ENCODE assay signal across 26 mouse cellular contexts in the genomic region with DNA sequence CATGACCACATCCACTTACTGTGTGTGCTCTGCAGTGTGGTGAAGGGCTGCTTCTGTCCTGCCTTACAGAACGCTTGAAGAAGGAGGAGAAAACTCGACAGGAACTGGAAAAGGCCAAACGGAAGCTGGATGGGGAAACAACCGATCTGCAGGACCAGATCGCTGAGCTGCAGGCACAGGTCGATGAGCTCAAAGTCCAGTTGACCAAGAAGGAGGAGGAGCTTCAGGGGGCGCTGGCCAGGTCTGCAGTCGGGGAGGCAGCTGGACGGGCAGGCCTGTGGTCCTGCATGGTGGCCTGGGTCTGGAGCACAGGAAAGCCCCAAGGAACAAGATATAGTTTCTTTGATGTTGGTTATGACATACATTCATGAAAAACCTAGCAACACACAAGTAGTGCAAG.
DNase-seq lines count a peak whose midpoint lies in the region; ATAC-seq and TF ChIP-seq lines count a peak whose summit lies in the region.
"Had no signal": no experiment of that assay in that cellular context is flagged by ENCODE, and none has a peak within 500 bp of the region (broad histone marks: within the 10 kb centered on the region; RNA-seq: fewer than 3 reads in every experiment).

No protein-coding gene starts in this region.

- H3K27ac ChIP-seq in intestine, embryonic 15.5 days, result no peak overlapping the region
- no peak overlapping the region for H3K27ac ChIP-seq in intestine, postnatal 0 days (ENCODE audit: low read depth, low read length)
- H3K27ac ChIP-seq in stomach, embryonic 16.5 days (ENCODE audit: low read length), result no peak overlapping the region
- H3K27ac ChIP-seq in heart, embryonic 10.5 days, result no peak overlapping the region
- H3K27ac ChIP-seq: heart, adult 2 months; hindbrain, embryonic 12.5 days; liver, embryonic 14.5 days; midbrain, embryonic 10.5 days; neural tube, embryonic 13.5 days had no signal

- peak; percentile 79 for ATAC-seq in intestine, embryonic 15.5 days
- peak; percentile 66; the same call in 1 of the 2 replicates for ATAC-seq in intestine, postnatal 0 days
- peak; percentile 33; the same call in 1 of the 2 replicates for ATAC-seq in stomach, embryonic 16.5 days (ENCODE audit: insufficient read depth, low FRiP score)
- ATAC-seq: lung, postnatal 0 days; midbrain, embryonic 16.5 days; Patski had no signal

- 65% methylated on average over 9 of the region's 9 CpGs for WGBS in intestine, embryonic 15.5 days
- 28% methylated on average over 9 of the region's 9 CpGs for WGBS in intestine, postnatal 0 days
- 70% methylated on average over 9 of the region's 9 CpGs for WGBS in stomach, embryonic 16.5 days
- 91% methylated on average over 9 of the region's 9 CpGs for WGBS in heart, embryonic 10.5 days

- peaks cover 51% of the 10 kb centered on the region for H3K36me3 ChIP-seq in intestine, embryonic 15.5 days
- peaks cover 45% of the 10 kb centered on the region for H3K36me3 ChIP-seq in intestine, postnatal 0 days (ENCODE audit: control insufficient read depth, insufficient read depth)
- H3K36me3 ChIP-seq in stomach, embryonic 16.5 days (ENCODE audit: control insufficient read depth, insufficient read depth, low read length), result peaks cover 55% of the 10 kb centered on the region
- peaks cover 97% of the 10 kb centered on the region for H3K36me3 ChIP-seq in heart, embryonic 10.5 days
- H3K36me3 ChIP-seq: G1E had no signal

- H3K27me3 ChIP-seq in intestine, embryonic 15.5 days (replicated peaks), result no peaks in the 10 kb centered on the region
- H3K27me3 ChIP-seq in intestine, postnatal 0 days (replicated peaks; ENCODE audit: control insufficient read depth, insufficient read depth, low read length), result no peaks in the 10 kb centered on the region
- no peaks in the 10 kb centered on the region for H3K27me3 ChIP-seq in stomach, embryonic 16.5 days (ENCODE audit: control insufficient read depth, insufficient read depth, low read length)
- no peaks in the 10 kb centered on the region for H3K27me3 ChIP-seq in heart, embryonic 10.5 days (ENCODE audit: insufficient read depth, poor library complexity, severe bottlenecking)
- H3K27me3 ChIP-seq: CH12.LX; hindbrain, embryonic 12.5 days; neural tube, embryonic 13.5 days; Patski had no signal

- DNase-seq in kidney, adult 8-10 months, result peak; percentile 24 to 29
- no peak for DNase-seq in kidney, postnatal 10 days
- no peak for DNase-seq in heart, embryonic 10.5 days (ENCODE audit: low spot score)
- no peak for DNase-seq in lung, adult 18-20 months
- DNase-seq: adrenal gland, postnatal 36 days; B cell, adult 2 months; cerebellum, adult 9-11 months; gastrocnemius, postnatal 36 days; heart, adult 2 months; left cerebral cortex, postnatal 4 days; retina, postnatal 1 day; right cerebral cortex, postnatal 25 days; thymus, adult 2 months had no signal

- H3K4me1 ChIP-seq in intestine, embryonic 15.5 days (replicated peaks), result no peaks in the 10 kb centered on the region
- 0 out of 2 replicates have a peak, but pooled peaks cover 2% of the 10 kb centered on the region for H3K4me1 ChIP-seq in intestine, postnatal 0 days (replicated peaks; ENCODE audit: control insufficient read depth, insufficient read depth, low read length)
- no peaks in the 10 kb centered on the region for H3K4me1 ChIP-seq in stomach, embryonic 16.5 days (ENCODE audit: control insufficient read depth, insufficient read depth, low read length)
- H3K4me1 ChIP-seq in heart, embryonic 10.5 days, result no peaks in the 10 kb centered on the region
- H3K4me1 ChIP-seq: hindbrain, embryonic 12.5 days; midbrain, embryonic 10.5 days; neural tube, embryonic 13.5 days had no signal

- no peak overlapping the region for H3K4me2 ChIP-seq in intestine, embryonic 15.5 days (replicated peaks)
- H3K4me2 ChIP-seq in intestine, postnatal 0 days (replicated peaks; ENCODE audit: low read depth), result peak overlapping the region; percentile 30
- no peak overlapping the region for H3K4me2 ChIP-seq in stomach, embryonic 16.5 days (ENCODE audit: low read depth, low read length)
- H3K4me2 ChIP-seq: hindbrain, embryonic 12.5 days; neural tube, embryonic 13.5 days had no signal

- no peak for TF ChIP-seq CTCF in intestine, postnatal 0 days (IDR thresholded peaks at IDR 0.05; ENCODE audit: low read depth)

- no peaks in the 10 kb centered on the region for H3K9me3 ChIP-seq in intestine, embryonic 15.5 days
- no peaks in the 10 kb centered on the region for H3K9me3 ChIP-seq in intestine, postnatal 0 days (ENCODE audit: control insufficient read depth)
- no peaks in the 10 kb centered on the region for H3K9me3 ChIP-seq in stomach, embryonic 16.5 days (replicated peaks; ENCODE audit: control insufficient read depth, low read length)
- no peaks in the 10 kb centered on the region for H3K9me3 ChIP-seq in heart, embryonic 10.5 days
- H3K9me3 ChIP-seq: G1E; hindbrain, embryonic 12.5 days; midbrain, embryonic 10.5 days; neural tube, embryonic 13.5 days had no signal

- no peak overlapping the region for H3K4me3 ChIP-seq in intestine, embryonic 15.5 days (replicated peaks)
- no peak overlapping the region for H3K4me3 ChIP-seq in intestine, postnatal 0 days (ENCODE audit: low read depth, low read length)
- H3K4me3 ChIP-seq in stomach, embryonic 16.5 days (replicated peaks; ENCODE audit: low read length), result no peak overlapping the region
- no peak overlapping the region for H3K4me3 ChIP-seq in heart, embryonic 10.5 days
- H3K4me3 ChIP-seq: heart, adult 2 months; hindbrain, embryonic 12.5 days; midbrain, embryonic 10.5 days; myocyte; neural tube, embryonic 13.5 days had no signal

- H3K9ac ChIP-seq in intestine, embryonic 15.5 days, result no peak overlapping the region
- no peak overlapping the region for H3K9ac ChIP-seq in intestine, postnatal 0 days (ENCODE audit: low read depth, low read length)
- H3K9ac ChIP-seq in stomach, embryonic 16.5 days (ENCODE audit: low read length), result no peak overlapping the region
- H3K9ac ChIP-seq: hindbrain, embryonic 12.5 days; liver, embryonic 14.5 days; neural tube, embryonic 13.5 days had no signal

Comparison
In these comparisons a context has a peak if more than half of its experiments do, and no peak if none do; other contexts are left out.
1. DNase-seq: peak in kidney, adult 8-10 months (2 of 2); none in kidney, postnatal 10 days (single experiment), heart, embryonic 10.5 days (single experiment) and lung, adult 18-20 months (0 of 2).
2. Peak in every context shown above with its lines, with median percentiles within 50 percentile points of each other: ATAC-seq.